ENCODE assay signal across 8 mouse cellular contexts in the genomic region with DNA sequence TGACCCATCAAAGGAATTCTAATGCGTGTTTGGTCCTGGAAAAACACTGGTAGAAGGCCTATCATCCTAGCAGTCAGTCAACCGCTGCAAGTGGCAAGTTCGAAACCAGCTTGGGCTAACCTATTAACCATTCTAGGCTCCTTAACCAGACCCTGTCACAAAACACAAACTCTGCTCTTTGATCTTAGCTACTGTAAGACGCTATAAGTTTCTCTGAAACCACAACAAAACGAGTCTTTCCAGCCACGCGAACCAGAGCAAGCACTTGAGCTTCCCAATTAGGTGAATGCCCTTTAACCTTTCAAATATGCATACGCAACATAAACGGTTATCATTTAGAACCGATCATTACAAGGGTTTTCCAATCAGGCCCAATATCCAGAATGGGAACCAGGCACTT. TPM values are rescaled to one million over a fixed set of nuclear protein-coding genes. Genes with fewer than 3 reads are reported as not detected.
DNase-seq lines count a peak whose midpoint lies in the region; ATAC-seq and TF ChIP-seq lines count a peak whose summit lies in the region.

No protein-coding gene starts in this region.

- no peaks in the 10 kb centered on the region for H3K36me3 ChIP-seq in neural tube, embryonic 11.5 days (ENCODE audit: control insufficient read depth, insufficient read depth, low read length)
- peaks cover 3% of the 10 kb centered on the region; the same call in 1 of the 2 replicates for H3K36me3 ChIP-seq in forebrain, embryonic 10.5 days (replicated peaks)
- H3K36me3 ChIP-seq in limb, embryonic 14.5 days (ENCODE audit: control insufficient read depth, insufficient read depth, low read length): no peaks in the 10 kb centered on the region; the same call in 1 of the 2 replicates
- peaks cover 3% of the 10 kb centered on the region; the same call in 1 of the 2 replicates for H3K36me3 ChIP-seq in stomach, embryonic 14.5 days (ENCODE audit: control insufficient read depth, insufficient read depth, low read length)

- peak overlapping the region; percentile 69 for H3K4me2 ChIP-seq in neural tube, embryonic 11.5 days (ENCODE audit: low read depth)
- H3K4me2 ChIP-seq in limb, embryonic 14.5 days (replicated peaks; ENCODE audit: low read depth, low read length, severe bottlenecking): peak overlapping the region; percentile 67
- peak overlapping the region; percentile 68 for H3K4me2 ChIP-seq in stomach, embryonic 14.5 days (replicated peaks; ENCODE audit: low read depth, low read length)

- H3K27ac ChIP-seq in neural tube, embryonic 11.5 days (ENCODE audit: low read depth, low read length): peak overlapping the region; percentile 92; the same call in 1 of the 2 replicates
- peak overlapping the region; percentile 98 for H3K27ac ChIP-seq in forebrain, embryonic 10.5 days
- peak overlapping the region; percentile 85; the same call in 1 of the 2 replicates for H3K27ac ChIP-seq in limb, embryonic 14.5 days (replicated peaks; ENCODE audit: low read depth, low read length)
- peak overlapping the region; percentile 96; the same call in 1 of the 2 replicates for H3K27ac ChIP-seq in stomach, embryonic 14.5 days (ENCODE audit: low read length)

- H3K27me3 ChIP-seq in neural tube, embryonic 11.5 days (ENCODE audit: control insufficient read depth, insufficient read depth, low read length): no peaks in the 10 kb centered on the region
- no peaks in the 10 kb centered on the region for H3K27me3 ChIP-seq in forebrain, embryonic 10.5 days (ENCODE audit: poor library complexity, severe bottlenecking)
- H3K27me3 ChIP-seq in limb, embryonic 14.5 days (ENCODE audit: control insufficient read depth, insufficient read depth, low read length): no peaks in the 10 kb centered on the region
- H3K27me3 ChIP-seq in stomach, embryonic 14.5 days (ENCODE audit: control insufficient read depth, insufficient read depth, low read length): no peaks in the 10 kb centered on the region

- no peaks in the 10 kb centered on the region for H3K9me3 ChIP-seq in neural tube, embryonic 11.5 days (ENCODE audit: control insufficient read depth, low read length)
- no peaks in the 10 kb centered on the region for H3K9me3 ChIP-seq in forebrain, embryonic 10.5 days
- no peaks in the 10 kb centered on the region for H3K9me3 ChIP-seq in limb, embryonic 14.5 days (ENCODE audit: control insufficient read depth, low read length)
- no peaks in the 10 kb centered on the region for H3K9me3 ChIP-seq in stomach, embryonic 14.5 days (ENCODE audit: control insufficient read depth, low read depth, low read length)

- no peak for DNase-seq in neural tube, embryonic 11.5 days (ENCODE audit: low spot score)
- no peak for DNase-seq in neural tube, embryonic 10.5 days (ENCODE audit: extremely low spot score, low spot score)
- no peak for DNase-seq in forebrain, embryonic 10.5 days (ENCODE audit: extremely low spot score, low spot score)
- no peak for DNase-seq in limb, embryonic 14.5 days (ENCODE audit: low spot score)
- DNase-seq in frontal cortex, postnatal 36 days (ENCODE audit: low spot score in 2 of 2): no peak
- no peak for DNase-seq in embryo, embryonic 10.5 days (ENCODE audit: low spot score)
- DNase-seq in left cerebral cortex, postnatal 36 days (ENCODE audit: low spot score in 2 of 2): no peak

- H3K4me1 ChIP-seq in neural tube, embryonic 11.5 days (ENCODE audit: control insufficient read depth, insufficient read depth, low read length): 0 out of 2 replicates have a peak, but pooled peaks cover 4% of the 10 kb centered on the region
- peaks cover 51% of the 10 kb centered on the region for H3K4me1 ChIP-seq in forebrain, embryonic 10.5 days
- peaks cover 17% of the 10 kb centered on the region for H3K4me1 ChIP-seq in limb, embryonic 14.5 days (ENCODE audit: control insufficient read depth, insufficient read depth, low read length)
- H3K4me1 ChIP-seq in stomach, embryonic 14.5 days (ENCODE audit: control insufficient read depth, insufficient read depth, low read length): 0 out of 2 replicates have a peak, but pooled peaks cover 4% of the 10 kb centered on the region

- no peak for TF ChIP-seq POLR2A in limb, embryonic 14.5 days (IDR thresholded peaks at IDR 0.05; ENCODE audit: borderline replicate concordance, extremely low read depth, insufficient read depth, insufficient read length)

- intact Hi-C loops in left cerebral cortex, postnatal 36 days (cut with DNase I): no loop called here

- ATAC-seq in neural tube, embryonic 11.5 days (ENCODE audit: insufficient read depth, low FRiP score, low TSS enrichment): no peak
- ATAC-seq in limb, embryonic 14.5 days (ENCODE audit: low FRiP score, low read depth): no peak
- ATAC-seq in stomach, embryonic 14.5 days (ENCODE audit: insufficient number of reproducible peaks, insufficient read depth, low FRiP score, low read depth): no peak

- H3K4me3 ChIP-seq in neural tube, embryonic 11.5 days (ENCODE audit: low read depth, low read length): peak overlapping the region; percentile 81
- peak overlapping the region; percentile 87 for H3K4me3 ChIP-seq in forebrain, embryonic 10.5 days
- H3K4me3 ChIP-seq in limb, embryonic 14.5 days (replicated peaks; ENCODE audit: low read length): peak overlapping the region; percentile 79
- H3K4me3 ChIP-seq in stomach, embryonic 14.5 days (ENCODE audit: low read depth, low read length): peak overlapping the region; percentile 78

- H3K9ac ChIP-seq in neural tube, embryonic 11.5 days (ENCODE audit: low read length): peak overlapping the region; percentile 98
- H3K9ac ChIP-seq in limb, embryonic 14.5 days (ENCODE audit: low read depth, low read length, severe bottlenecking): peak overlapping the region; percentile 97
- H3K9ac ChIP-seq in stomach, embryonic 14.5 days (replicated peaks; ENCODE audit: low read depth, low read length): peak overlapping the region; percentile 90; the same call in 1 of the 2 replicates

- 65% methylated on average over 10 of the region's 10 CpGs for WGBS in neural tube, embryonic 11.5 days
- 65% methylated on average over 10 of the region's 10 CpGs for WGBS in forebrain, embryonic 10.5 days
- 48% methylated on average over 10 of the region's 10 CpGs for WGBS in limb, embryonic 14.5 days
- 52% methylated on average over 10 of the region's 10 CpGs for WGBS in stomach, embryonic 14.5 days

RNA-seq across cellular contexts. Expression of a gene that starts 33.7 kb away (rescaled TPM):
- polyA plus RNA-seq in neural tube, embryonic 11.5 days (2014; fragmentation: Nextera tagmentation; extraction: Ambion mirVana): 12.6 and 13.1 TPM in 2 replicates
- 9.0 and 9.4 TPM in 2 replicates for polyA plus RNA-seq in forebrain, embryonic 10.5 days (2016; fragmentation: Nextera tagmentation; extraction: Ambion mirVana)
- 2.8 and 3.8 TPM in 2 replicates for polyA plus RNA-seq in limb, embryonic 14.5 days (2012; rRNA removed)
- 14.9 and 16.8 TPM in 2 replicates for polyA plus RNA-seq in limb, embryonic 14.5 days (2014; fragmentation: Nextera tagmentation; extraction: Ambion mirVana)
- 23.0 and 25.5 TPM in 2 replicates for polyA plus RNA-seq in stomach, embryonic 14.5 days (2014; fragmentation: Nextera tagmentation; extraction: Ambion mirVana)
- total RNA-seq in left cerebral cortex, postnatal 36 days (2021): 10 to 100 TPM; 55.4 to 66.0 TPM
